Mouse (Mus musculus) ES-E14 (cell line): Measurements from ENCODE around the gene R3hdml. TPM values are rescaled to one million over a fixed set of nuclear protein-coding genes. Genes with fewer than 3 reads are reported as not detected.

Source experiments
- DNase-seq: peaks from one replicate; pipeline ENCODE4 v3.0.0-alpha.2; 2013; ENCODE audit warnings: low read depth, low spot score
- H3K27ac ChIP-seq: 2 replicates; pipeline ENCODE4 v1.5.1; 2012; ENCODE audit warnings: low read depth, mild to moderate bottlenecking, low read length, moderate library complexity, mixed read lengths; ENCODE audit not compliant: poor library complexity, insufficient read depth, severe bottlenecking
- H3K36me3 ChIP-seq: 2 replicates; pipeline ENCODE4 v1.6.1; 2012; ENCODE audit warnings: mild to moderate bottlenecking, low read length, moderate library complexity, mixed read lengths; ENCODE audit not compliant: control insufficient read depth, poor library complexity, insufficient read depth, severe bottlenecking
- H3K4me1 ChIP-seq, 2 experiments: fragments of 150-350 bp in 1 of 2; sonication (generic) in 1 of 2; 2 replicates each; pipeline ENCODE4 v1.6.1; 2012; ENCODE audit warnings: low read length in 2 of 2, mild to moderate bottlenecking in 1 of 2, mixed read lengths in 1 of 2; ENCODE audit not compliant: control insufficient read depth in 2 of 2, insufficient read depth in 2 of 2, poor library complexity in 1 of 2
- H3K4me3 ChIP-seq, 2 experiments: fragments of 150-350 bp in 1 of 2; sonication (generic) in 1 of 2; 2 replicates each; pipeline ENCODE4 v1.5.1; 2012; ENCODE audit warnings: low read length in 2 of 2, low read depth in 1 of 2, mild to moderate bottlenecking in 1 of 2, mixed read lengths in 1 of 2; ENCODE audit not compliant: insufficient read depth in 1 of 2, poor library complexity in 1 of 2, severe bottlenecking in 1 of 2
- H3K9ac ChIP-seq: 2 replicates; pipeline ENCODE4 v1.6.1; 2012; ENCODE audit warnings: low read depth, mild to moderate bottlenecking, low read length, mixed read lengths; ENCODE audit not compliant: poor library complexity, insufficient read depth, severe bottlenecking
- H3K9me3 ChIP-seq: fragments of 150-350 bp; sonication (generic); 2 replicates; pipeline ENCODE4 v1.6.1; 2012; ENCODE audit warnings: low read depth, mild to moderate bottlenecking, low read length; ENCODE audit not compliant: control insufficient read depth, insufficient read depth
- CHD2 ChIP-seq: IDR thresholded peaks from 2 replicates; pipeline ENCODE4 v1.6.1; 2014; ENCODE audit warnings: mild to moderate bottlenecking, low read depth, low read length, inconsistent platforms
- HCFC1 ChIP-seq: IDR thresholded peaks from 2 replicates; pipeline ENCODE4 v1.6.1; 2012; ENCODE audit warnings: low read length, inconsistent platforms, borderline replicate concordance; ENCODE audit not compliant: insufficient read depth
- MAFK ChIP-seq: IDR thresholded peaks from 2 replicates; pipeline ENCODE4 v1.6.1; 2014; ENCODE audit warnings: mild to moderate bottlenecking, low read depth, low read length, inconsistent platforms; ENCODE audit not compliant: insufficient read depth
- ZC3H11A ChIP-seq: IDR thresholded peaks from 2 replicates; pipeline ENCODE4 v1.6.1; 2012; ENCODE audit warnings: low read depth, mild to moderate bottlenecking, inconsistent platforms, low read length, borderline replicate concordance
- ZNF384 ChIP-seq: IDR thresholded peaks from 2 replicates; pipeline ENCODE4 v1.6.1; 2012; ENCODE audit warnings: low read depth, low read length, inconsistent platforms
- in situ Hi-C, 2 experiments: fragments of 600-800 bp; cut with MboI; formaldehyde crosslinking; loops; one replicate each; pipeline ENCODE4 v1.15.1; 2025; ENCODE audit warnings: low sequenced_read_pairs in 2 of 2, inconsistent platforms in 1 of 2; ENCODE audit not compliant: unreplicated experiment in 2 of 2
- total RNA-seq: library from RNA; depleted of rRNA; stranded (reverse); fragments of 300-350 nt; gene quantifications from 2 replicates; pipeline ENCODE4 v1.2.3, GENCODE M21; 2012

Gene R3hdml
- total RNA-seq, 1 experiment: 4.4 TPM

DNA sequence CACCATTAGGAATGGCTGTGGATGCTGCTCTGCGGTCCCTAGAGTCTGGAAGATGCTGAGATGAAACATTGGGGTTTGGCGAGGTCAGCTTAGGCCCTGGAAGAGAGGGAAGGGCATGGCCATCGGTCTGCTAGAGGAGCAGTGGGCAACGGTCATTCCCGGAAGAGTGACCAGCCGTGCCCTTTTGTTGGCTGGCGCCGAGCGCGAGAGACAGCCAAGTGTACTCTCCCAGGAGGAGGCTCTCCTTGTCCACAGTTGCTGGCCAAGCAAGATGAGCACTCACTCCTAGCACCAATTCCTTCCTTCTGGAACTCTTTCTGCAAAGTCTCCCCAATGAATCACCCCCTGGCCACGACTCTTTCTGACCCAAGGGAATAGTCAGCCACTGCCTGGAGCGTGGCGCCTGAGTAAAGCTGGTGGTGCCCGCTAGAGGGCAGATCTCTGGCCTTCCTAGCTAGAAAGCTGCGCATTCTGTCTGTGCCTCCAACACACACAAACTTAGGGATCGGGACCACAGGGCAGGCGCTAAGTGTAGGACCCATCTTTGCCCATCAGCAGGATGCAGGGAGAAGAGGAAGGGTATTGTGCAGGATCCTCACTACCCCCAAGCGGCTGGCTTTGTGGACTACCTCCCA is 11.8 kb upstream of the R3hdml start:
- no peak overlapping the region for H3K27ac ChIP-seq
- H3K4me3 ChIP-seq: peak overlapping the region in 1 of 2 experiments; percentile 41; a peak in 2 of 4 replicates
- peak; percentile 52 for DNase-seq
- H3K9ac ChIP-seq: no peak overlapping the region; the same call in 1 of the 2 replicates
- TF ChIP-seq ZNF384 (no peak), CHD2 (no peak), ZC3H11A (peak; percentile 20; the same call in 1 of the 2 replicates), HCFC1 (no peak)
- peaks cover 0 to 6% of the 10 kb centered on the region in 2 experiments; a peak in 1 of 4 replicates for H3K4me1 ChIP-seq
- in situ Hi-C loops: no loop called here
- no peaks in the 10 kb centered on the region for H3K9me3 ChIP-seq
- H3K36me3 ChIP-seq: no peaks in the 10 kb centered on the region

DNA sequence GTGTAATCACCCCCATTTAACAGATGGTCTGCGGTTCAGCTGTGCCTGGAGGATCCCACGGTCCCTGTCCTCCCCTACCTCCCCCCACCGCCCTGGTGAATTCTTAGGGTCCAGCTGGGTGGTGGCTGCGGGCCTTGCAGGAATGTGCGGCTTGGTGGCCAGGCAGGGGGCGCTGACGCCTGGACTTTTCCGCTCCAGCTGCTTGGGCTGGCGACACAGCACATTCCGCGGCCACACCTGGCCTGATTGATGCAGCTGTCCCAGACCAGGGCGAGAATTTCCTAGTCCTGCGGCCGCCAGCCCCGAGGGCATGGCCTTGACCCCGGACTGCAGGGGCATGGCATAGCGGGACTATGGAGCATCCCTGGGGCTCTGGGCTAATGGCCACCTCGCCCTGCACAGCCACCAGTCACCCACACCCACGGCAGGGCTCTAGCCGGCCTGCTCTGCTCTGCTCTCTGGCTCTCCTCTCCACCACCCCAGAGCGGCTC is 10.5 kb upstream of the R3hdml start:
- peak overlapping the region; percentile 62 to 68 for H3K4me3 ChIP-seq
- H3K9me3 ChIP-seq: no peaks in the 10 kb centered on the region
- TF ChIP-seq ZNF384 (no peak), ZC3H11A (no peak), MAFK (peak; percentile 57; the same call in 1 of the 2 replicates), HCFC1 (no peak), CHD2 (no peak)
- no peaks in the 10 kb centered on the region for H3K36me3 ChIP-seq
- H3K4me1 ChIP-seq: peaks cover 0 to 6% of the 10 kb centered on the region in 2 experiments; a peak in 1 of 4 replicates
- no peak overlapping the region for H3K27ac ChIP-seq
- peak overlapping the region; percentile 63 for H3K9ac ChIP-seq
- in situ Hi-C loops: no loop called here
- no peak for DNase-seq

DNA sequence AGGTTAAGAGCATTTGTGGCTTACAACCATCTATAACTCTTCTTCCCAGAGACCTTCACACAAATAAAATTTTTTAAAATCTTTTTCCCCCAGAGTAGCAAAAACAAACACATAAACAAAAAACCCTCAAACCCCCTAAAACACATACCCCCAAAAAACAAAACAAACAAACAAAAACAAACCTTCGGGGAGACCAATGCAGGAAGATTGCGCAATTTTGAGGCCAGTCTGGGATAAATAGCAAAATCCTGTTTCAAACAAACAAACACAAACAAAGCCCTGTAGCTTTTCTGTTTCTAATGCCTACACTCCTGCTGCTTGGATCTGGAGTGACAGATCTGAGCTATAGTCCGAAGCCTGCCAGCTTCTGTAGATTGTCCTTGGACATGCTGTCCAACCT is 4.8 kb upstream of the R3hdml start:
- H3K4me1 ChIP-seq: peaks cover 0 to under 1% of the 10 kb centered on the region in 2 experiments; a peak in 1 of 4 replicates
- in situ Hi-C loops: no loop called here
- H3K4me3 ChIP-seq: no peak overlapping the region
- H3K36me3 ChIP-seq: no peaks in the 10 kb centered on the region
- H3K27ac ChIP-seq: no peak overlapping the region
- TF ChIP-seq ZNF384: no peak
- TF ChIP-seq CHD2: no peak
- no peak for TF ChIP-seq ZC3H11A
- TF ChIP-seq MAFK: no peak
- TF ChIP-seq HCFC1: no peak
- no peak for DNase-seq
- no peaks in the 10 kb centered on the region for H3K9me3 ChIP-seq
- no peak overlapping the region for H3K9ac ChIP-seq

DNA sequence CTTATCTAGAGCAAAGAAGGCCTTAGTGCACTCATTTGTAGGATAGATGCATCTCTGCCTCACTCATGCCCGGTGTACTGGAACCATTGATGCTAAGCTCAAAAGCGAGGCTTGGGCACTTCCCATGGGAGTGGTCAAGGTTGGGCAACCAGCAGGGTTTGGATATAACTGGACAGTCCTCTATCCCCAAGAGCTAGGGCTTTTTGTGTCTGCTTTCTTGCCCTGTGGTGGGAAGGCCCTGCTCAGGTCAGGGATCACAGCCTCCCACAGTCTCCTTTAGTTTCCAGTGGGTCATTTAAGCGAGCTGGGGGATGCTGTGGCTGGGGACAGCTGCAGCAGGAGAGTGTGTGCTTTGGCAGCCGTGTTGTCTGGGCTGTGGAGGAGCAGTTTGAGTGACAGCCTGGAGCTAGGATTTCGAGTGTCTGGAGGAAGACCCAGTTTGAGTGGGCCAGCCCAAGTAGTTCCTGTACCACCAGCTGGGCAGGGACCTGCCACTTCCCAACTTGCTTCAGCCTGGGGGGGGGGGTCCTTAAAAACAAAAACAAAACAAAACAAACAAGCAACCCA is 2.3 kb upstream of the R3hdml start:
- H3K4me3 ChIP-seq: no peak overlapping the region
- in situ Hi-C loops: no loop called here
- no peaks in the 10 kb centered on the region for H3K9me3 ChIP-seq
- TF ChIP-seq CHD2 (no peak), MAFK (no peak), HCFC1 (no peak), ZC3H11A (no peak), ZNF384 (no peak)
- H3K36me3 ChIP-seq: no peaks in the 10 kb centered on the region
- no peak for DNase-seq
- H3K9ac ChIP-seq: no peak overlapping the region
- peaks cover 11 to 12% of the 10 kb centered on the region in 2 experiments for H3K4me1 ChIP-seq
- no peak overlapping the region for H3K27ac ChIP-seq
